Mouse (Mus musculus): Measurements from ENCODE around the gene Srsy. TPM values are rescaled to one million over a fixed set of nuclear protein-coding genes. Genes with fewer than 3 reads are reported as not detected.
"Not testable (repeated sequence)": the region's sequence is repeated elsewhere in the genome, so short reads cannot be mapped to it uniquely, and the experiment has no call there.

Srsy gene
- not detected for total RNA-seq (2021)
- long read RNA-seq, experiment 1, result 0 reads
- long read RNA-seq, experiment 2, result 0 reads

DNA sequence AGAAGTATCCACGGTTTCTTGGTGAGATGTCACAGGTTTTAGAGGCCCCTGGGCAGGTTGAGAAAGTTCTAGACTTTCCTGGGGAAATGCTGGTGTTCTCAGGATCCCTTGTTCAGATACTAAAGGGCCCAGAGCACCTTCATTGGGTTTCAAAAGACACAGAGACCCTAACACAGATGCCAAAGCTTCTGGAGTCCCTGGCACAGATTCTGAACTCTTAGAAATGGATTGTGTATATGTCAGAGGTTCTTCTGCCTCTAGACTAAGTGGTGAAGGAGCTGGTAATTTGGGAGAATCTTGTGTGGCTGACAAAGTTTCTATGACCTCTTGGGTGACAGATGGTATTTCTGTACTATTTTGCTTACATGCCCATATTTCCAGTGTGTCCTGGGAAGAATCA lies at the start of gene Srsy:
Srsy (minus strand) TSS at position 101 of the 400 bp plus-strand sequence.
- DNase-seq; intact Hi-C loops (cut with DNase I; ENCODE audit: low total_unique reads): not testable (repeated sequence)

Other genes starting within 250 kb of the Srsy start
- gene Gm21904, start 91.1 kb downstream of the Srsy start, total RNA-seq (2021), result not detected
- not detected for gene Gm20772, start 62.6 kb downstream of the Srsy start, total RNA-seq (2021)
- gene Gm20831, start 62.6 kb downstream of the Srsy start, total RNA-seq (2021), result not detected
- gene Gm21764, start 124.5 kb upstream of the Srsy start, total RNA-seq (2021), result not detected
- not detected for gene Ssty1, start 151.8 kb upstream of the Srsy start, total RNA-seq (2021)